17 mouse cellular contexts compared by ENCODE assay signal in genomic region chr13:102668933-102669332, GRCm38 (mm10).
"Had no signal": no experiment of that assay in that cellular context is flagged by ENCODE, and none has a peak within 500 bp of the region (broad histone marks: within the 10 kb centered on the region; RNA-seq: fewer than 3 reads in every experiment).

No protein-coding gene starts in this region.

- H3K36me3 ChIP-seq: limb, embryonic 10.5 days; limb, embryonic 13.5 days; liver, embryonic 12.5 days; liver, embryonic 15.5 days; lung, embryonic 15.5 days; neural tube, embryonic 13.5 days; stomach, embryonic 15.5 days had no signal

- DNase-seq: layer of hippocampus, adult 9-11 months; liver; lung, postnatal 10 days; midbrain, embryonic 14.5 days; thymus, postnatal 36 days had no signal

- H3K27ac ChIP-seq: kidney, postnatal 0 days; layer of hippocampus, adult 2 months; limb, embryonic 10.5 days; limb, embryonic 13.5 days; liver, embryonic 12.5 days; liver, embryonic 15.5 days; lung, embryonic 15.5 days; neural tube, embryonic 13.5 days; stomach, embryonic 15.5 days had no signal

- ATAC-seq: intestine, postnatal 0 days; liver, embryonic 12.5 days had no signal

- H3K27me3 ChIP-seq: limb, embryonic 13.5 days; lung, embryonic 15.5 days; megakaryocyte, embryonic 14.5 days; neural tube, embryonic 13.5 days; stomach, embryonic 15.5 days had no signal

- H3K4me2 ChIP-seq: limb, embryonic 13.5 days; liver, embryonic 12.5 days; liver, embryonic 15.5 days; lung, embryonic 15.5 days; midbrain, embryonic 11.5 days; neural tube, embryonic 13.5 days; stomach, embryonic 15.5 days had no signal

- H3K9ac ChIP-seq: limb, embryonic 13.5 days; liver, embryonic 12.5 days; liver, embryonic 15.5 days; lung, embryonic 15.5 days; neural tube, embryonic 13.5 days; stomach, embryonic 15.5 days had no signal

- H3K4me3 ChIP-seq: layer of hippocampus, adult 2 months; limb, embryonic 10.5 days; limb, embryonic 13.5 days; liver, embryonic 12.5 days; liver, embryonic 15.5 days; lung, embryonic 15.5 days; neural tube, embryonic 13.5 days; stomach, embryonic 15.5 days had no signal

- H3K9me3 ChIP-seq: limb, embryonic 10.5 days; limb, embryonic 13.5 days; liver, embryonic 12.5 days; liver, embryonic 15.5 days; lung, embryonic 15.5 days; neural tube, embryonic 13.5 days; stomach, embryonic 15.5 days had no signal

- H3K4me1 ChIP-seq: limb, embryonic 10.5 days had no signal
